Mouse (Mus musculus): ENCODE results near the gene Gm47959.
"Not testable (repeated sequence)": the region's sequence is repeated elsewhere in the genome, so short reads cannot be mapped to it uniquely, and the experiment has no call there.

Gm47959 gene

GRCm38 (mm10) chr1:83000306-83000705 is at the start of gene Gm47959:
Gm47959 (plus strand) TSS chr1:83000548.
- DNase-seq (ENCODE audit: extremely low spot score) = not testable (repeated sequence)

GRCm38 (mm10) chr1:82955913-82956312 is 44.4 kb upstream of the Gm47959 start, which contains the start of gene Gm7544:
Gm7544 (minus strand) TSS chr1:82956013.
- DNase-seq (ENCODE audit: extremely low spot score) = not testable (repeated sequence)

- DNase-seq (ENCODE audit: extremely low spot score) = no peak
Measured at GRCm38 (mm10) chr1:82959870-82960385, 40.4 kb upstream of the Gm47959 start, which contains the start of gene Gm47955. Gm47955 (plus strand) TSS chr1:82960286.

GRCm38 (mm10) chr1:82966413-82966812 is 33.9 kb upstream of the Gm47959 start:
- DNase-seq (ENCODE audit: extremely low spot score) = no peak

- DNase-seq (ENCODE audit: extremely low spot score) = no peak
Measured at GRCm38 (mm10) chr1:82972046-82972445, 28.3 kb upstream of the Gm47959 start.

- no peak for DNase-seq (ENCODE audit: extremely low spot score)
Measured at GRCm38 (mm10) chr1:82973244-82973643, 27.1 kb upstream of the Gm47959 start.

GRCm38 (mm10) chr1:82973901-82974300 is 26.4 kb upstream of the Gm47959 start:
- DNase-seq (ENCODE audit: extremely low spot score) = no peak

- DNase-seq (ENCODE audit: extremely low spot score) = peak; percentile 9
Measured at GRCm38 (mm10) chr1:82974342-82974741, 26.0 kb upstream of the Gm47959 start.

GRCm38 (mm10) chr1:82975750-82976149 is 24.6 kb upstream of the Gm47959 start:
- DNase-seq (ENCODE audit: extremely low spot score) = no peak

GRCm38 (mm10) chr1:82977840-82978239 is 22.5 kb upstream of the Gm47959 start:
- no peak for DNase-seq (ENCODE audit: extremely low spot score)

- DNase-seq (ENCODE audit: extremely low spot score) = no peak
Measured at GRCm38 (mm10) chr1:82986738-82987137, 13.6 kb upstream of the Gm47959 start.

GRCm38 (mm10) chr1:82987530-82988198 is 12.7 kb upstream of the Gm47959 start:
- DNase-seq (ENCODE audit: extremely low spot score) = peak; percentile 67

- DNase-seq (ENCODE audit: extremely low spot score) = no peak
Measured at GRCm38 (mm10) chr1:82991062-82991461, 9.3 kb upstream of the Gm47959 start.

GRCm38 (mm10) chr1:82991596-82991995 is 8.8 kb upstream of the Gm47959 start:
- no peak for DNase-seq (ENCODE audit: extremely low spot score)

GRCm38 (mm10) chr1:82992093-82992492 is 8.3 kb upstream of the Gm47959 start:
- DNase-seq (ENCODE audit: extremely low spot score) = no peak

GRCm38 (mm10) chr1:82993947-82994346 is 6.4 kb upstream of the Gm47959 start:
- DNase-seq (ENCODE audit: extremely low spot score) = no peak

GRCm38 (mm10) chr1:83006218-83007179 is 6.2 kb downstream of the Gm47959 start:
- no peak for DNase-seq (ENCODE audit: extremely low spot score)

- DNase-seq (ENCODE audit: extremely low spot score) = no peak
Measured at GRCm38 (mm10) chr1:83007471-83007870, 7.1 kb downstream of the Gm47959 start.

GRCm38 (mm10) chr1:83014477-83014876 is 14.1 kb downstream of the Gm47959 start:
- no peak for DNase-seq (ENCODE audit: extremely low spot score)

- DNase-seq (ENCODE audit: extremely low spot score) = no peak
Measured at GRCm38 (mm10) chr1:83015329-83015879, 15.1 kb downstream of the Gm47959 start.

- no peak for DNase-seq (ENCODE audit: extremely low spot score)
Measured at GRCm38 (mm10) chr1:83016556-83016955, 16.2 kb downstream of the Gm47959 start.

GRCm38 (mm10) chr1:83031950-83032349 is 31.6 kb downstream of the Gm47959 start:
- DNase-seq (ENCODE audit: extremely low spot score) = no peak
